8 mouse cellular contexts compared by ENCODE assay signal in the genomic region with DNA sequence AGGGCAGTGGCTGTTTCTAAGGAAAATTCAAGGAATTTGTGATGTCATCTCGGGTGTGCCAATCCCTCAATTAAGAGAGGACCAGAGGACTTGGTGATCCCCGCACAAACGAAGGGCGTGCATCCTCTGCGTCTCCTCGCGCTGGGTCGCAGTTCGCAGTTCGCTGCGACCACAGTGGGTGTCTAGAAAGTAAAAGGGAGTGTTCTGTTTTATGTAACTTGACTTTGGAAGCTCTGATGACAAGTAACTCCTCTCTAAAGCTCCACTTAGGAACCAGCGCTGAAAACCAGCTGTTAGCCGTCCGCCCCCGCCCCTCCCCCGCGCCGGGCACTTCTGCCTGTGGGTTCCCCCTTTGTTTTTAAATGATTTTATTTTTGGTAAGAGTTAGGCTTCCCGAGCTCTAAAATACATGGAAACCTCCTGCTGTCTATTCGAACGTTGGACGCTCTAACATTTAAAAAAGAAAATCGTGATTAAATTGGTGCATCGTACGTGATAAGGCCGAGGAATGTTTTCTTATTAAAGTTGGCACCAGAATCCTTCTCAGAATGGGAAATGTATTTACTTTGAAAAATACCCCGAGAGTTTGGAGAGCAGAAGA. TPM values are rescaled to one million over a fixed set of nuclear protein-coding genes. Genes with fewer than 3 reads are reported as not detected.
DNase-seq lines count a peak whose midpoint lies in the region; ATAC-seq and TF ChIP-seq lines count a peak whose summit lies in the region.

No protein-coding gene starts in this region.

- DNase-seq in adrenal gland, postnatal 25 days, result peak; percentile 21
- peak; percentile 43 to 68 for DNase-seq in left cerebral cortex, postnatal 14 days (ENCODE audit: low spot score in 2 of 2)
- peak; percentile 65 to 75 for DNase-seq in lung, postnatal 4 days
- DNase-seq in right cerebral cortex, adult 18-20 months, result peak; percentile 25

- no peaks in the 10 kb centered on the region for H3K36me3 ChIP-seq in E14TG2a.4 (ENCODE audit: insufficient read depth, low read length)
- H3K36me3 ChIP-seq in hindbrain, embryonic 12.5 days, result no peaks in the 10 kb centered on the region

- TF ChIP-seq CTCF in E14TG2a.4 (conservative IDR thresholded peaks at IDR 0.05; ENCODE audit: low read length), result no peak

- H3K4me1 ChIP-seq in E14TG2a.4 (replicated peaks; ENCODE audit: low read depth, low read length), result peaks cover 35% of the 10 kb centered on the region
- peaks cover 4% of the 10 kb centered on the region; the same call in 1 of the 2 replicates for H3K4me1 ChIP-seq in hindbrain, embryonic 12.5 days

- 0 out of 2 replicates have a peak overlapping the region, but pooled peaks have one; percentile 17 for H3K27ac ChIP-seq in hindbrain, embryonic 12.5 days

- H3K4me2 ChIP-seq in hindbrain, embryonic 12.5 days (replicated peaks), result peak overlapping the region; percentile 60

- no peaks in the 10 kb centered on the region for H3K9me3 ChIP-seq in E14TG2a.4 (ENCODE audit: low read length)
- no peaks in the 10 kb centered on the region for H3K9me3 ChIP-seq in hindbrain, embryonic 12.5 days (replicated peaks)

- H3K9ac ChIP-seq in hindbrain, embryonic 12.5 days, result peak overlapping the region; percentile 56

- WGBS in hindbrain, embryonic 12.5 days, result 17% methylated on average over 27 of the region's 27 CpGs

- peak; percentile 69 for ATAC-seq in frontal cortex, adult (ENCODE audit: low TSS enrichment)
- ATAC-seq in hindbrain, embryonic 12.5 days (ENCODE audit: low FRiP score), result 0 out of 2 replicates have a peak, but pooled peaks have one; percentile 40
- ATAC-seq in erythroblast, adult 5-6 weeks (replicated peaks; ENCODE audit: low FRiP score, poor library complexity, severe bottlenecking), result no peak

- intact Hi-C loops in left cerebral cortex, postnatal 14 days (cut with DNase I), result no loop called here

- peak overlapping the region; percentile 65 for H3K4me3 ChIP-seq in E14TG2a.4 (replicated peaks; ENCODE audit: low read length)
- peak overlapping the region; percentile 35 for H3K4me3 ChIP-seq in hindbrain, embryonic 12.5 days

- peaks cover 20% of the 10 kb centered on the region; the same call in 1 of the 2 replicates for H3K27me3 ChIP-seq in E14TG2a.4 (ENCODE audit: insufficient read depth, low read length)
- no peaks in the 10 kb centered on the region for H3K27me3 ChIP-seq in hindbrain, embryonic 12.5 days

RNA-seq across cellular contexts. Expression of gene Rap1b, which starts 59.9 kb away (rescaled TPM):
- total RNA-seq in adrenal gland, postnatal 25 days (2021), result 128 and 129 TPM in 2 replicates
- polyA plus RNA-seq in hindbrain, embryonic 12.5 days (2016; fragmentation: Nextera tagmentation; extraction: Ambion mirVana), result 148 and 155 TPM in 2 replicates
- 10 to 100 TPM; 76.6 to 76.7 TPM for total RNA-seq in left cerebral cortex, postnatal 14 days (2021)
- total RNA-seq in erythroblast, adult 5-6 weeks (2015; ENCODE audit: low replicate concordance), result 117 and 134 TPM in 2 replicates
- 33.7 and 51.7 TPM in 2 replicates for total RNA-seq in erythroblast, adult 5-6 weeks (2017; ENCODE audit: low replicate concordance)
